Mouse (Mus musculus): ENCODE data around the gene Olfr731. TPM values are rescaled to one million over a fixed set of nuclear protein-coding genes. Genes with fewer than 3 reads are reported as not detected.

Gene Olfr731
- total RNA-seq (2021) = not detected

DNA sequence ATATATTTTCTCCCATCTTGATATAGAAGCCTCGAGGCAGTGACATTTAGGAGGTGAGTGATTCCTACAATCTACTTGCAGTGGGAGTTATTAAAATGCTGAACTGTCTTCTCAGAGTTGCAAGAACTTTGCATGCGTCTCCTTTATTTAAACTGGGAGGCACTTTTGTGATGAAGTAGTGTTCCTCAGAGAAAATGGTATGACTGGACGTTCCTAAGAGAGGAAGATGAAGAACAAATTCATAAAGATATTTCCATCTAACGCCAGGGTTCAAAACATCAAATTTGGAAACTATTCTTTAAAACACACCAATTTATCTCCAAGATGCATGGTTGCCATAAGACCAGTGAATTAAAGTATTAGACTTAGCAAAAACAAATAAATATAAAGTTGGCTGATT, at the start of gene Olfr731:
Gene Olfr731 (minus strand): TSS at position 101 of the 400 bp plus-strand sequence.
- intact Hi-C loops (cut with DNase I) = no loop called here
- DNase-seq (ENCODE audit: low spot score in 2 of 2) = no peak

DNA sequence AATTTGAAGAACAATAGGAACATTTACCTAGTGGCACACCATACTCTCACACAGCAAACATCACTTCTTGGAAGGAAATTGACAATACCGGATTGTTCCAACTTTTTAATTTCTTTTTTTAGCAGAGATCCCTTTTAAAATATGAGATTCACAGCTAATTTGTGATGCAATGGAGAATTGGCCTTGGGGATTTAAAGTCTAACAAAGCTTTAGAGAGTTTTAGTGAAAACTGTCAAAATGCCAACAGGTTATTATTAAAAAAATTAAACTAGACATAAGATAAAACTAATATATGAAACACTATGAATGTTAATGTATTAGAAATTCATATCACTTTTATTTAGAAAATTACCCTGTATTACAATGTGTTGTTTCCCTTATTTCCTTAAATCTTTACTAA, 42.4 kb upstream of the Olfr731 start, which contains the start of gene Olfr732:
Gene Olfr732 (minus strand): TSS at position 101 of the 400 bp plus-strand sequence.
- DNase-seq (ENCODE audit: low spot score in 2 of 2) = no peak
- intact Hi-C loops (cut with DNase I) = no loop called here

DNA sequence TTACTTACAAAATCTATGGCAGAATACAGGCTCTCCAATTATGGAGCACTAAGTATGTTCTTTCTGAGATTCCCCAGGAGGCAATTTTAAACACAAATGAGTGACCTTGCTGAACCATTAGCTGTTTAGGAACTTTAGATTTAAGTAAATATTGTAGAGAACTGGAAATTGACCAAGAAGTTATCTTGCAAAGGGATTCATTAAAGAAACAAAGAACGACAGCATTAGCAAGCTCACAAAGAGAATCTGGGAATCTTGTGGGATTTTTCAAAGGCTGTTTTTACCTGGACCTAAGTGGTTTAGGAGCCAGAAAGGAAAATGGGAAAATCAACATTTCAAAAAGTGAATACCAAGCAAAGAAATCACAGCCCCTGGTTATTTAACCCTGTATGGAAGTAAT, 53.6 kb downstream of the Olfr731 start, which contains the start of gene Olfr730:
Gene Olfr730 (minus strand): TSS at position 101 of the 400 bp plus-strand sequence.
- DNase-seq (ENCODE audit: low spot score in 2 of 2) = no peak
- intact Hi-C loops (cut with DNase I) = no loop called here

Other genes with a start within 250 kb of the Olfr731 start
- not detected for gene Olfr725, start 201.5 kb downstream of the Olfr731 start, total RNA-seq (2021)
- gene Olfr726, start 150.9 kb downstream of the Olfr731 start, total RNA-seq (2021) = not detected
- gene Olfr727, start 118.7 kb downstream of the Olfr731 start, total RNA-seq (2021) = not detected
- not detected for gene Olfr728, start 99.2 kb downstream of the Olfr731 start, total RNA-seq (2021)
- gene Olfr729, start 89.0 kb downstream of the Olfr731 start, total RNA-seq (2021) = not detected
- not detected for gene Olfr730, start 53.7 kb downstream of the Olfr731 start, total RNA-seq (2021)
- not detected for gene Olfr732, start 42.3 kb upstream of the Olfr731 start, total RNA-seq (2021)
- gene Olfr733, start 59.7 kb upstream of the Olfr731 start, total RNA-seq (2021) = not detected
- not detected for gene Olfr734, start 84.9 kb upstream of the Olfr731 start, total RNA-seq (2021)
- gene Olfr735, start 107.0 kb upstream of the Olfr731 start, total RNA-seq (2021) = not detected
- gene Tlr11, start 116.0 kb upstream of the Olfr731 start, total RNA-seq (2021) = not detected
- gene Olfr736, start 139.3 kb upstream of the Olfr731 start, total RNA-seq (2021) = not detected
- gene Olfr738, start 165.7 kb upstream of the Olfr731 start, total RNA-seq (2021) = not detected
- gene Olfr739, start 176.8 kb upstream of the Olfr731 start, total RNA-seq (2021) = not detected
- gene Olfr740, start 203.7 kb upstream of the Olfr731 start, total RNA-seq (2021) = not detected
- gene Olfr741, start 230.9 kb upstream of the Olfr731 start, total RNA-seq (2021) = not detected